Mouse (Mus musculus) forebrain, embryonic 12.5 days (tissue): ENCODE results near the gene Mpnd. TPM values are rescaled to one million over a fixed set of nuclear protein-coding genes. Genes with fewer than 3 reads are reported as not detected.

ENCODE experiments used
- ATAC-seq: fragments of 200-750 bp; cut with Nextera tagmentation; 2 replicates; pipeline ENCODE4 v1.8.0; 2017; ENCODE audit warnings: moderate TSS enrichment; ENCODE audit not compliant: low FRiP score
- H3K27ac ChIP-seq: fragments of 300-500 bp; sonication (generic); 2 replicates; pipeline ENCODE4 v1.5.1; 2016; ENCODE audit warnings: mild to moderate bottlenecking
- H3K27me3 ChIP-seq: fragments of 300-500 bp; sonication (generic); 2 replicates; pipeline ENCODE4 v1.6.1; 2016; ENCODE audit warnings: mild to moderate bottlenecking
- H3K36me3 ChIP-seq: fragments of 300-500 bp; sonication (generic); replicated peaks from 2 replicates; pipeline ENCODE4 v1.6.1; 2016; ENCODE audit warnings: mild to moderate bottlenecking
- H3K4me1 ChIP-seq: fragments of 300-500 bp; sonication (generic); 2 replicates; pipeline ENCODE4 v1.6.1; 2016
- H3K4me2 ChIP-seq: fragments of 300-500 bp; sonication (generic); 2 replicates; pipeline ENCODE4 v1.6.1; 2016; ENCODE audit warnings: mild to moderate bottlenecking, moderate library complexity
- H3K4me3 ChIP-seq: fragments of 300-500 bp; sonication (generic); replicated peaks from 2 replicates; pipeline ENCODE4 v1.5.1; 2016; ENCODE audit warnings: mild to moderate bottlenecking
- H3K9ac ChIP-seq: fragments of 300-500 bp; sonication (generic); 2 replicates; pipeline ENCODE4 v1.6.1; 2016; ENCODE audit warnings: mild to moderate bottlenecking
- H3K9me3 ChIP-seq: fragments of 300-500 bp; sonication (generic); 2 replicates; pipeline ENCODE4 v1.6.1; 2016
- WGBS: fragments of 180-500 bp; shearing (Covaris S2); methylation state at CpG from one replicate; pipeline ENCODE4 v1.1.7; 2016; 5-methylcytosine and 5-hydroxymethylcytosine counted together
- polyA plus RNA-seq: library from polyadenylated mRNA; unstranded; fragments of >200 nt; fragmentation: Nextera tagmentation; extraction: Ambion mirVana; gene quantifications from 2 replicates; pipeline ENCODE4 v1.2.1, GENCODE M21; 2016

Gene Mpnd
- polyA plus RNA-seq, 1 experiment from 2014 or later = 184 TPM

DNA sequence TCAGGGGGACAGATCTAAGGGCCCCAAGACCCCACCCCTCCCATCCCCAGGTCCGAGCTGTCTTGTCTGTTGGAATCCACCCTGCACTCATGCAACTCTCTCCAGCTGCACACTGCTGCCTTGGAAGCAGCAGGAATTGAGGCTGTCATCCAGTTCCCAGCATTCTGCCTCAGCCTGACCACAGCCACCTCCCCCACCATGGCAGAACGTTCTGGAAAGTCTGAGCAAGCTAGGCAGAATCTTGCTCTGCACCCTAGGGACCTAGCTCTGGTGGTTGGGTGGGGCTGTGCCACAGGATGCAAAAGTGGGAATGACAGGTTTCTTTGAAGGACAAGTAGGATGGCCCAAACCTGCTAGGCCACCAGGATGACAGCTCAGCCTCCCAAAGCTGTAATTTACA lies 19.0 kb downstream of the Mpnd start:
- Histone ChIP-seq H3K9ac (no peak overlapping the region), H3K4me1 (peaks cover 19% of the 10 kb centered on the region; the same call in 1 of the 2 replicates), H3K9me3 (no peaks in the 10 kb centered on the region), H3K36me3 (peaks cover 29% of the 10 kb centered on the region), H3K27me3 (no peaks in the 10 kb centered on the region), H3K4me2 (no peak overlapping the region), H3K4me3 (no peak overlapping the region), H3K27ac (no peak overlapping the region)
- ATAC-seq = no peak
- 80% methylated on average over 2 of the region's 2 CpGs for WGBS

DNA sequence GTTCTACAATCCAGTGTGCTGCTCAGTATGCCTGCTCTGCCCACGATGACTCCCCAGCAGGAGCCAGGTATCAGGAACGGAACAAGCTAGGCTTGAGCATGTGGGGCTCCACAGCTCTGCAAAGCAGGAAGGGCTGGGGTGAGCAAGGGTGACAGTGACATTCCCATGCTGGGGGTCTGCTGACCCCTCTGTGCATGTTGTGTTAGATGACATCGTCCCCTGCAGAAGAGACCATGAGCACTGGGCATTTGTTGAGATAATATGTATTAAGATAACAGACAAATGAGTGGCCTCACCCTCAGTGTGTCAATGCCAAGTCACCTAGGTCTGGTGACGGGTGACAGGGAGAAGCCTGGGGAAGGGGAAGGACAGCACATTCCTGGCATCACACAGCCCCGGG lies 19.4 kb downstream of the Mpnd start:
- Histone ChIP-seq H3K4me2 (no peak overlapping the region), H3K36me3 (peaks cover 31% of the 10 kb centered on the region), H3K27ac (no peak overlapping the region), H3K9me3 (no peaks in the 10 kb centered on the region), H3K4me1 (peaks cover 19% of the 10 kb centered on the region; the same call in 1 of the 2 replicates), H3K4me3 (no peak overlapping the region), H3K27me3 (no peaks in the 10 kb centered on the region), H3K9ac (no peak overlapping the region)
- WGBS = 88% methylated on average over 5 of the region's 5 CpGs
- ATAC-seq = no peak

GRCm38 (mm10) chr17:56026303-56026702 lies 20.8 kb downstream of the Mpnd start:
- no peak for ATAC-seq
- Histone ChIP-seq H3K36me3 (peaks cover 39% of the 10 kb centered on the region), H3K9me3 (no peaks in the 10 kb centered on the region), H3K27me3 (no peaks in the 10 kb centered on the region), H3K9ac (no peak overlapping the region), H3K4me1 (peaks cover 19% of the 10 kb centered on the region; the same call in 1 of the 2 replicates), H3K4me3 (no peak overlapping the region), H3K4me2 (no peak overlapping the region), H3K27ac (no peak overlapping the region)
- 95% methylated on average over 1 of the region's 1 CpGs for WGBS

DNA sequence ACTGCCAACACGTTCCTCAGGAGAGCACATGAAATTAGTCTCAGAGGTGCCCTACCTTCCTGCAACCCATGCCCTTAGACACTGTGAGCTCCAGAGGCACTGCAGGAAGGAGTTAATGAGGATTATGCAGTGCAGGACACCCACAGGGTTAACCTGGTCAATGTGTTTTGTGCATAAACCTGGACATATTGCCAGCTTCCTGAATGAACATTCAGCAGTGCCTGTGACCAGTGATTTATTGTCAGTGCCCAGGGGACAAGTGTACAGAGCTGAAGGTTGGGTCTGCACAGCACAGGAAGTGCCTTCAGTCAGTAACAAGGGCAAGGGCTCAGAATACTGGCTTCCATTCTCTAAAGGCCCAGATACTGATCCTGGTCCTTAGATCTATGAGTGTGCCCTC lies 21.4 kb downstream of the Mpnd start:
- H3K9ac ChIP-seq = no peak overlapping the region
- no peak for ATAC-seq
- H3K4me3 ChIP-seq = no peak overlapping the region
- no peak overlapping the region for H3K4me2 ChIP-seq
- H3K9me3 ChIP-seq = no peaks in the 10 kb centered on the region
- H3K36me3 ChIP-seq = peaks cover 42% of the 10 kb centered on the region
- 68% methylated on average over 1 of the region's 1 CpGs for WGBS
- no peaks in the 10 kb centered on the region for H3K27me3 ChIP-seq
- H3K4me1 ChIP-seq = peaks cover 18% of the 10 kb centered on the region; the same call in 1 of the 2 replicates
- H3K27ac ChIP-seq = no peak overlapping the region

GRCm38 (mm10) chr17:56027801-56028441 lies 22.4 kb downstream of the Mpnd start:
- H3K36me3 ChIP-seq = peaks cover 47% of the 10 kb centered on the region
- 95% methylated on average over 5 of the region's 5 CpGs for WGBS
- no peaks in the 10 kb centered on the region for H3K27me3 ChIP-seq

GRCm38 (mm10) chr17:56030238-56030870 lies 24.8 kb downstream of the Mpnd start:
- H3K4me2 ChIP-seq = no peak overlapping the region
- no peak overlapping the region for H3K27ac ChIP-seq
- ATAC-seq = no peak
- peaks cover 59% of the 10 kb centered on the region for H3K36me3 ChIP-seq
- no peak overlapping the region for H3K9ac ChIP-seq
- no peak overlapping the region for H3K4me3 ChIP-seq
- H3K9me3 ChIP-seq = no peaks in the 10 kb centered on the region
- no peaks in the 10 kb centered on the region for H3K27me3 ChIP-seq
- WGBS = 95% methylated on average over 9 of the region's 9 CpGs
- H3K4me1 ChIP-seq = peaks cover 26% of the 10 kb centered on the region

More at GRCm38 (mm10) chr17:56027801-56028441, 22.4 kb downstream of the Mpnd start:
- Histone ChIP-seq H3K9ac (peak overlapping the region; percentile 12; the same call in 1 of the 2 replicates), H3K27ac (no peak overlapping the region), H3K4me2 (no peak overlapping the region), H3K4me1 (peaks cover 15% of the 10 kb centered on the region), H3K9me3 (no peaks in the 10 kb centered on the region), H3K4me3 (no peak overlapping the region)
- no peak for ATAC-seq

- Histone ChIP-seq H3K4me3 (no peak overlapping the region), H3K4me1 (peaks cover 31% of the 10 kb centered on the region), H3K9me3 (no peaks in the 10 kb centered on the region), H3K4me2 (no peak overlapping the region), H3K9ac (no peak overlapping the region), H3K36me3 (peaks cover 59% of the 10 kb centered on the region), H3K27ac (no peak overlapping the region), H3K27me3 (no peaks in the 10 kb centered on the region)
- WGBS = 83% methylated on average over 5 of the region's 5 CpGs
- ATAC-seq = no peak
Measured at GRCm38 (mm10) chr17:56030919-56031318, 25.4 kb downstream of the Mpnd start.

- ATAC-seq = no peak
- no peaks in the 10 kb centered on the region for H3K27me3 ChIP-seq
Measured at GRCm38 (mm10) chr17:56031431-56031830, 25.9 kb downstream of the Mpnd start.

GRCm38 (mm10) chr17:56032127-56032733 lies 26.7 kb downstream of the Mpnd start:
- Histone ChIP-seq H3K4me3 (no peak overlapping the region), H3K27ac (no peak overlapping the region), H3K9ac (0 out of 2 replicates have a peak overlapping the region, but pooled peaks have one; percentile 0), H3K9me3 (no peaks in the 10 kb centered on the region), H3K27me3 (no peaks in the 10 kb centered on the region), H3K36me3 (peaks cover 59% of the 10 kb centered on the region), H3K4me1 (peaks cover 31% of the 10 kb centered on the region), H3K4me2 (no peak overlapping the region)
- WGBS = 83% methylated on average over 6 of the region's 6 CpGs
- ATAC-seq = no peak

More at GRCm38 (mm10) chr17:56031431-56031830, 25.9 kb downstream of the Mpnd start:
- no peak overlapping the region for H3K4me3 ChIP-seq
- WGBS = 94% methylated on average over 7 of the region's 7 CpGs
- no peak overlapping the region for H3K9ac ChIP-seq
- H3K4me1 ChIP-seq = peaks cover 31% of the 10 kb centered on the region
- no peak overlapping the region for H3K27ac ChIP-seq
- no peak overlapping the region for H3K4me2 ChIP-seq
- peaks cover 59% of the 10 kb centered on the region for H3K36me3 ChIP-seq
- H3K9me3 ChIP-seq = no peaks in the 10 kb centered on the region

GRCm38 (mm10) chr17:56032831-56033230 lies 27.3 kb downstream of the Mpnd start:
- Histone ChIP-seq H3K9me3 (no peaks in the 10 kb centered on the region), H3K27me3 (no peaks in the 10 kb centered on the region), H3K4me3 (no peak overlapping the region), H3K4me1 (peaks cover 31% of the 10 kb centered on the region), H3K27ac (no peak overlapping the region), H3K36me3 (peaks cover 58% of the 10 kb centered on the region), H3K9ac (0 out of 2 replicates have a peak overlapping the region, but pooled peaks have one; percentile 0), H3K4me2 (no peak overlapping the region)
- ATAC-seq = no peak
- WGBS = 82% methylated on average over 7 of the region's 7 CpGs

DNA sequence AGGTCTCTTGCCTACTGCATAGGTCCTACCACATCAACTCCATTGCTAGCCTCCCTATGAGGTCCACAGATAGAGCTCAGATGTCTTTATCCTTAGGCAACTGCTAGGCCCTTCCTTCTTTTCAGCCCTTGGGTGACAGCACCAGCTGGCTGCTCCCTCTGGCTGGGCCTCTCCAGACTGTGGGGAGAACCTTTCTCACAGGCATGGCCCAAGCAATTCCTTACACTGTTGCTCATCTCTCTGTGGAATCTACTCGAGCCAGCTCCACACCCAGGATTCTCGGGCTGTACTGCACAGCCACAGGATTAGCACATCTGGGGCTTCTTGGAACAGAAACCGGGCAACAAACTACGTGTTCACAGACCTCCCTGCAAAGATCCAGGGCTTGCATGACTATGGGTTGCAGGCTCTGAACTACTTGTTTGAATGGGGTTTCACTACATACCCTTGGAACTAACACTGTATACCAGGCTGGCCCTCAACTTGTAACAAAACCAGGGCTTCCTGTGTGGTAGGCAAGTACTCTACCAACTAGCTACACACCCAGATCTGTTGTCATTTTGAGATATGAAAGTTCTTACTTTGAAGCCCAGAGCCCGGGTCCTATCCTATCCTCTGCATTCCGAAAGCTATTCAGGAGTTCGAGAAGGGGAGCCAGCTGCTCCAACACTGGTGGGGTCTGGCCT lies 28.7 kb downstream of the Mpnd start:
- Histone ChIP-seq H3K9ac (0 out of 2 replicates have a peak overlapping the region, but pooled peaks have one; percentile 7), H3K27ac (no peak overlapping the region), H3K4me1 (peaks cover 31% of the 10 kb centered on the region), H3K9me3 (no peaks in the 10 kb centered on the region), H3K4me2 (no peak overlapping the region), H3K36me3 (peaks cover 45% of the 10 kb centered on the region), H3K4me3 (no peak overlapping the region), H3K27me3 (no peaks in the 10 kb centered on the region)
- WGBS = 92% methylated on average over 7 of the region's 7 CpGs
- no peak for ATAC-seq

- Histone ChIP-seq H3K9me3 (no peaks in the 10 kb centered on the region), H3K4me1 (peaks cover 31% of the 10 kb centered on the region), H3K9ac (0 out of 2 replicates have a peak overlapping the region, but pooled peaks have one; percentile 7), H3K4me3 (no peak overlapping the region; the same call in 1 of the 2 replicates), H3K36me3 (peaks cover 39% of the 10 kb centered on the region), H3K4me2 (peak overlapping the region; percentile 65), H3K27me3 (no peaks in the 10 kb centered on the region), H3K27ac (no peak overlapping the region)
- WGBS = 96% methylated on average over 6 of the region's 6 CpGs
- no peak for ATAC-seq
Measured at GRCm38 (mm10) chr17:56034726-56035100, 29.2 kb downstream of the Mpnd start.
